Mouse (Mus musculus) neural tube, embryonic 13.5 days (tissue): ENCODE measurements around the gene Spry2. TPM values are rescaled to one million over a fixed set of nuclear protein-coding genes. Genes with fewer than 3 reads are reported as not detected.
A peak's percentile ranks its signal among the peaks of the same experiment; 100 is the strongest.

Experiments
- ATAC-seq: fragments of 200-750 bp; cut with Nextera tagmentation; 2 replicates; pipeline ENCODE4 v1.8.0; 2017; ENCODE audit warnings: low read depth, mild to moderate bottlenecking, moderate TSS enrichment, moderate library complexity
- H3K27ac ChIP-seq: fragments of 300-500 bp; sonication (generic); replicated peaks from 2 replicates; pipeline ENCODE4 v1.5.1; 2015; ENCODE audit warnings: moderate library complexity, mild to moderate bottlenecking, inconsistent platforms
- H3K27me3 ChIP-seq: fragments of 300-500 bp; sonication (generic); 2 replicates; pipeline ENCODE4 v1.6.1; 2015; ENCODE audit warnings: mild to moderate bottlenecking, inconsistent platforms
- H3K36me3 ChIP-seq: fragments of 300-500 bp; sonication (generic); 2 replicates; pipeline ENCODE4 v1.6.1; 2015; ENCODE audit warnings: mild to moderate bottlenecking, inconsistent platforms
- H3K4me1 ChIP-seq: fragments of 300-500 bp; sonication (generic); replicated peaks from 2 replicates; pipeline ENCODE4 v1.6.1; 2015; ENCODE audit warnings: inconsistent platforms
- H3K4me2 ChIP-seq: fragments of 300-500 bp; sonication (generic); 2 replicates; pipeline ENCODE4 v1.6.1; 2015; ENCODE audit warnings: inconsistent platforms, mild to moderate bottlenecking, moderate library complexity
- H3K4me3 ChIP-seq: fragments of 300-500 bp; sonication (generic); 2 replicates; pipeline ENCODE4 v1.5.1; 2015; ENCODE audit warnings: mild to moderate bottlenecking, inconsistent platforms
- H3K9ac ChIP-seq: fragments of 300-500 bp; sonication (generic); 2 replicates; pipeline ENCODE4 v1.6.1; 2015; ENCODE audit warnings: moderate library complexity, mild to moderate bottlenecking, inconsistent platforms
- H3K9me3 ChIP-seq: fragments of 300-500 bp; sonication (generic); 2 replicates; pipeline ENCODE4 v1.6.1; 2016; ENCODE audit warnings: inconsistent platforms
- WGBS: fragments of 180-500 bp; shearing (Covaris S2); methylation state at CpG from one replicate; pipeline ENCODE4 v1.1.7; 2015; 5-methylcytosine and 5-hydroxymethylcytosine counted together
- polyA plus RNA-seq: library from polyadenylated mRNA; unstranded; fragments of >200 nt; fragmentation: Nextera tagmentation; extraction: Ambion mirVana; gene quantifications from 2 replicates; pipeline ENCODE4 v1.2.1, GENCODE M21; 2015

Spry2 gene
- 37.1 and 40.5 TPM in 2 replicates for polyA plus RNA-seq

GRCm38 (mm10) chr14:105896791-105897568 lies at the start of gene Spry2:
Gene Spry2, minus strand, starts transcription at chr14:105896819.
- Histone ChIP-seq H3K9ac (peak within 1 kb of the TSS; percentile 91), H3K27me3 (peaks cover 6% of the 10 kb centered on the region; the same call in 1 of the 2 replicates), H3K4me3 (peak within 1 kb of the TSS; percentile 87), H3K4me2 (peak within 1 kb of the TSS; percentile 98), H3K27ac (peak within 1 kb of the TSS; percentile 99), H3K36me3 (0 out of 2 replicates have a peak, but pooled peaks cover 7% of the 10 kb centered on the region), H3K9me3 (no peaks in the 10 kb centered on the region), H3K4me1 (peaks cover 32% of the 10 kb centered on the region)
- WGBS: under 1% methylated on average over 65 of the region's 89 CpGs
- ATAC-seq: peak; percentile 95

- Histone ChIP-seq H3K4me1 (no peaks in the 10 kb centered on the region), H3K27me3 (no peaks in the 10 kb centered on the region), H3K4me2 (no peak overlapping the region), H3K9ac (no peak overlapping the region), H3K36me3 (no peaks in the 10 kb centered on the region), H3K27ac (no peak overlapping the region), H3K9me3 (no peaks in the 10 kb centered on the region), H3K4me3 (no peak overlapping the region)
- no peak for ATAC-seq
- WGBS: 85% methylated on average over 9 of the region's 9 CpGs
These were observed 44.7 kb upstream of the Spry2 start for GRCm38 (mm10) chr14:105941353-105941752.

- Histone ChIP-seq H3K9ac (no peak overlapping the region), H3K27ac (no peak overlapping the region), H3K9me3 (no peaks in the 10 kb centered on the region), H3K36me3 (no peaks in the 10 kb centered on the region), H3K4me3 (no peak overlapping the region), H3K4me1 (peaks cover 9% of the 10 kb centered on the region; the same call in 1 of the 2 replicates), H3K27me3 (0 out of 2 replicates have a peak, but pooled peaks cover 4% of the 10 kb centered on the region), H3K4me2 (no peak overlapping the region)
- ATAC-seq: no peak
- WGBS: 85% methylated on average over 9 of the region's 9 CpGs
These were observed 30.1 kb upstream of the Spry2 start for GRCm38 (mm10) chr14:105926726-105927125.

GRCm38 (mm10) chr14:105925305-105925704 lies 28.7 kb upstream of the Spry2 start:
- no peaks in the 10 kb centered on the region for H3K9me3 ChIP-seq
- H3K4me3 ChIP-seq: no peak overlapping the region
- no peak overlapping the region for H3K9ac ChIP-seq
- H3K36me3 ChIP-seq: no peaks in the 10 kb centered on the region
- WGBS: 80% methylated on average over 2 of the region's 2 CpGs
- no peak overlapping the region for H3K4me2 ChIP-seq
- H3K27me3 ChIP-seq: peaks cover 10% of the 10 kb centered on the region; the same call in 1 of the 2 replicates
- H3K27ac ChIP-seq: no peak overlapping the region
- peak; percentile 56; the same call in 1 of the 2 replicates for ATAC-seq
- peaks cover 20% of the 10 kb centered on the region for H3K4me1 ChIP-seq

- ATAC-seq: no peak
- H3K9me3 ChIP-seq: no peaks in the 10 kb centered on the region
- H3K27me3 ChIP-seq: peaks cover 16% of the 10 kb centered on the region; the same call in 1 of the 2 replicates
- no peaks in the 10 kb centered on the region for H3K36me3 ChIP-seq
- no peak overlapping the region for H3K4me3 ChIP-seq
- WGBS: 56% methylated on average over 1 of the region's 1 CpGs
- H3K4me1 ChIP-seq: peaks cover 23% of the 10 kb centered on the region
- H3K4me2 ChIP-seq: no peak overlapping the region
- no peak overlapping the region for H3K9ac ChIP-seq
- no peak overlapping the region for H3K27ac ChIP-seq
These were observed 28.1 kb upstream of the Spry2 start for GRCm38 (mm10) chr14:105924712-105925111.

GRCm38 (mm10) chr14:105922874-105923273 lies 26.3 kb upstream of the Spry2 start:
- no peak overlapping the region for H3K27ac ChIP-seq
- no peaks in the 10 kb centered on the region for H3K36me3 ChIP-seq
- peaks cover 23% of the 10 kb centered on the region for H3K4me1 ChIP-seq
- no peak for ATAC-seq
- H3K9me3 ChIP-seq: no peaks in the 10 kb centered on the region
- 12% methylated on average over 8 of the region's 8 CpGs for WGBS
- H3K27me3 ChIP-seq: peaks cover 24% of the 10 kb centered on the region; the same call in 1 of the 2 replicates
- H3K9ac ChIP-seq: no peak overlapping the region
- no peak overlapping the region for H3K4me3 ChIP-seq
- no peak overlapping the region for H3K4me2 ChIP-seq

- Histone ChIP-seq H3K27ac (no peak overlapping the region), H3K4me3 (no peak overlapping the region), H3K4me2 (no peak overlapping the region), H3K4me1 (peaks cover 23% of the 10 kb centered on the region), H3K9me3 (no peaks in the 10 kb centered on the region), H3K27me3 (peaks cover 25% of the 10 kb centered on the region; the same call in 1 of the 2 replicates), H3K9ac (no peak overlapping the region), H3K36me3 (no peaks in the 10 kb centered on the region)
- 13% methylated on average over 5 of the region's 5 CpGs for WGBS
- no peak for ATAC-seq
These were observed 25.8 kb upstream of the Spry2 start for GRCm38 (mm10) chr14:105922427-105922826.

GRCm38 (mm10) chr14:105921217-105921695 lies 24.6 kb upstream of the Spry2 start:
- 2% methylated on average over 8 of the region's 8 CpGs for WGBS
- H3K27ac ChIP-seq: no peak overlapping the region
- peak overlapping the region; percentile 17 for H3K4me3 ChIP-seq

GRCm38 (mm10) chr14:105920395-105921216 lies 24.0 kb upstream of the Spry2 start:
- Histone ChIP-seq H3K36me3 (no peaks in the 10 kb centered on the region), H3K9me3 (no peaks in the 10 kb centered on the region), H3K9ac (no peak overlapping the region), H3K27ac (no peak overlapping the region), H3K4me1 (peaks cover 23% of the 10 kb centered on the region), H3K4me3 (peak overlapping the region; percentile 17), H3K27me3 (peaks cover 25% of the 10 kb centered on the region; the same call in 1 of the 2 replicates), H3K4me2 (peak overlapping the region; percentile 51)
- under 1% methylated on average over 23 of the region's 23 CpGs for WGBS
- 0 out of 2 replicates have a peak, but pooled peaks have one; percentile 52 for ATAC-seq

More at GRCm38 (mm10) chr14:105921217-105921695, 24.6 kb upstream of the Spry2 start:
- ATAC-seq: no peak
- Histone ChIP-seq H3K9me3 (no peaks in the 10 kb centered on the region), H3K4me1 (peaks cover 23% of the 10 kb centered on the region), H3K4me2 (peak overlapping the region; percentile 51), H3K9ac (no peak overlapping the region), H3K27me3 (peaks cover 25% of the 10 kb centered on the region; the same call in 1 of the 2 replicates), H3K36me3 (no peaks in the 10 kb centered on the region)

- ATAC-seq: no peak
- Histone ChIP-seq H3K27ac (no peak overlapping the region), H3K36me3 (no peaks in the 10 kb centered on the region), H3K9ac (no peak overlapping the region), H3K4me3 (no peak overlapping the region), H3K27me3 (no peaks in the 10 kb centered on the region), H3K4me2 (no peak overlapping the region), H3K4me1 (no peaks in the 10 kb centered on the region), H3K9me3 (no peaks in the 10 kb centered on the region)
- 90% methylated on average over 6 of the region's 6 CpGs for WGBS
These were observed 10.6 kb upstream of the Spry2 start for GRCm38 (mm10) chr14:105907216-105907615.

GRCm38 (mm10) chr14:105905935-105906334 lies 9.3 kb upstream of the Spry2 start:
- Histone ChIP-seq H3K27me3 (no peaks in the 10 kb centered on the region), H3K9me3 (no peaks in the 10 kb centered on the region), H3K9ac (no peak overlapping the region), H3K4me1 (no peaks in the 10 kb centered on the region), H3K27ac (no peak overlapping the region), H3K4me3 (no peak overlapping the region), H3K4me2 (no peak overlapping the region), H3K36me3 (no peaks in the 10 kb centered on the region)
- no peak for ATAC-seq
- WGBS: 97% methylated on average over 5 of the region's 5 CpGs

- Histone ChIP-seq H3K27ac (no peak overlapping the region), H3K9ac (no peak overlapping the region), H3K27me3 (no peaks in the 10 kb centered on the region; the same call in 1 of the 2 replicates), H3K36me3 (no peaks in the 10 kb centered on the region), H3K4me3 (no peak overlapping the region), H3K4me1 (no peaks in the 10 kb centered on the region), H3K4me2 (no peak overlapping the region), H3K9me3 (no peaks in the 10 kb centered on the region)
- 98% methylated on average over 4 of the region's 4 CpGs for WGBS
- ATAC-seq: no peak
These were observed 8.9 kb upstream of the Spry2 start for GRCm38 (mm10) chr14:105905509-105905908.
